Mouse (Mus musculus) urinary bladder, postnatal 10 days (tissue): Measurements from ENCODE around the gene Olfr1449.
"Not testable (repeated sequence)": the region's sequence is repeated elsewhere in the genome, so short reads cannot be mapped to it uniquely, and the experiment has no call there.

ENCODE experiments used
- DNase-seq: peaks from one replicate; pipeline ENCODE4 v3.0.0; 2022; ENCODE audit warnings: low spot score

The Olfr1449 gene

GRCm38 (mm10) chr19:12930540-12930939, at the start of gene Olfr1449:
Gene Olfr1449, plus strand, starts transcription at chr19:12930840.
- DNase-seq: no peak

GRCm38 (mm10) chr19:12883555-12883954, 47.1 kb upstream of the Olfr1449 start, which contains the start of gene Olfr1445:
Gene Olfr1445, plus strand, starts transcription at chr19:12883855.
- no peak for DNase-seq

DNA sequence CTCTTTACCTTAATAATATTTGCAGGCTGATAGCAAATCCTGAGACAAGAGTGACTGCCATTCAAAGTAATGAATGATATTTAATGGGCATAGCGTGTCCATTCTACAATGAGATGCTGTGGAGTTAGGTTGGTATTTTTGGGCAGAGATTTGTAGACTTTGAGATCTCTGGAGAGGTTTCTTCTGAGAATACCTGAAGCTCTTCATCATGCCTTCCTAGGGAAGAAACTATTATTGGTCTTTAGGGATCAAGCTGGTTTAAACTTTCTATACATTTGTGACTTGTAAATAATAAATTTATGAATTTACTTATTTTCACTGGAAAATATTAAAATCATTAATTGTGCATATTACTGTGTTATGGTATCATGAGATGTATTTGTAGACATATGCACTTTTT, 37.2 kb upstream of the Olfr1449 start, which contains the start of gene Olfr1446:
Gene Olfr1446, minus strand, starts transcription at position 101 of the 400 bp plus-strand sequence.
- DNase-seq: no peak

- no peak for DNase-seq
These were observed 27.0 kb upstream of the Olfr1449 start, which contains the start of gene Olfr1447 for GRCm38 (mm10) chr19:12903643-12904042. Gene Olfr1447, minus strand, starts transcription at chr19:12903743.

DNA sequence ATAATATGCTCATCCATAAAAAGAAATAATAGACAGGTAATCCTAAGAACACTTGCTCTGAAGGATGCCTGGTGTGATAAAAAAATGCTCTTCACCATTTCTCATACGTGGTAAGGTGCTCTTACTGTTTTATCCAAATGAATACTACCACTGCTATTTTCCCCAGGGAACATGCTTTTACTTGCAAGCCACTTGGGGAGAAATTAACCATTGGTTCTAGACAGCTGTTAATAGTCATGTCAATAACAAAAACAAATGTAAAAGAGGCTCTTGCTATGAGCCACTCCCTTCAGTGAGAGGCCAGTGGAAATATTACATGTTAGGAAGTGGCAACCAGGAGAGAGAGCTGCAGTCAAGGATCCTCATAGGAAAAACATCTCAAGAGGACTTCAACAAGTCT, 6.3 kb upstream of the Olfr1449 start, which contains the start of gene Olfr1448:
Gene Olfr1448, minus strand, starts transcription at position 101 of the 400 bp plus-strand sequence.
- DNase-seq: no peak

DNA sequence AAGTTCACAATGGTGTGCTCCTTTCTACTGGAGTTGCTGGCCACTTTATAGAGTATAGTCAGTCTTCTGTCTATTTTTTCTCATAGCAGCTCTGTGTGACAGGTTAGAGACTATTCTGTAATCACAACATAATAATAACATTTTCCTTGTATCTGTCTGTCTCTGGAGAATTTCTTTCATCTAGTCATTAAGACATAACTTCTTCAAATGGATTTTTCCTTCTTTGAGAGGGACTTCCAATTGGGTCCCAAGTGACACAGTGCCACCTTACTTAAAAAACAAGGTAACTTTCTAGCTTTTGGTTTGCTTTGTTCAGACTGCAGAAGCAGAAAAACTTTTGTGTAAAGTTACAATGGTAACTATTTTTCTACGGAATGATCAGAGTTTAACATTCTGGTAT, 19.3 kb downstream of the Olfr1449 start, which contains the start of gene Olfr1450:
Gene Olfr1450, plus strand, starts transcription at position 301 of the 400 bp plus-strand sequence.
- no peak for DNase-seq

DNA sequence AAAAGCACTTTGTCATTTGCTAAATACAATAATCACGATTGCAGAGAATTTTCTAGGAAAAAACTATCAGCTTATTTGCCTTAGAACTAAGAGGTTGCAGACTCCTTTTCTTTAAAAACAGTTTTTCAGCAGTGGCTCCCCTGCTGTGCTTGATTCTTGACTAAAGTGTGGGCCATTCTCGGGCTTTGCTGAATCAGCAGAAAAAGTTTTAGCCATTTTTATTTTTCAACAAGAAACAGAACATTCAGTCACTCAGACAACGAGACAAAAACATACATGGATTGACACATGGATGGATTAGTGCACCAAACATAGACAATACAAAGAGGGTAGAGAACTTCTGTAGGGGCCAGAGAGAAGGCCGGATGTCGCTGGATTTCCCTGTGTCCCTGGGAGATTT, 39.4 kb downstream of the Olfr1449 start:
- not testable (repeated sequence) for DNase-seq
